Comparison of ENCODE assay signal across 8 mouse cellular contexts in the genomic region with DNA sequence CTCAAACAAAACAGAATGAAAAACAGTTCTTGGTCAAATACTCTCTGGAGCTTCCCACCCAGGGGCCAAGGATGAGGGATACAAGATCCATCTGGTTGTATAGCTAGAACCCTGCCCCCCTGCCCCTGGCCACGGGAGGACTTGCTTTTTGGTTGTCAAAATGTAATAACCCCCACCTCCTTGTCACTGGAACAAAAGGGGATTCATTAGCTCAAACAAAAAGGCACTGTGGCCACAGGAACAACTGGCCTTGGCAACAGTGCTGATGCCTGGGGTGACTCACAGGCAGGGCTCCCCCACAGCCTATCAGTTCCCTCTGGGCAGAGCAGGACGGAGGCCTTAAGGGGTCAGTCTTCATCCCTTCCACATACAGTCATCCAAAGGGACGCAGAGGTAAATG. TPM values are rescaled to one million over a fixed set of nuclear protein-coding genes. Genes with fewer than 3 reads are reported as not detected.
DNase-seq lines count a peak whose midpoint lies in the region; ATAC-seq and TF ChIP-seq lines count a peak whose summit lies in the region.

No protein-coding gene starts in this region.

- no peak overlapping the region for H3K27ac ChIP-seq in lung, postnatal 0 days (ENCODE audit: low read length)

- TF ChIP-seq CTCF in lung, postnatal 0 days (IDR thresholded peaks at IDR 0.05), result no peak

- WGBS in lung, postnatal 0 days, result 35% methylated on average over 3 of the region's 3 CpGs

- H3K4me3 ChIP-seq in lung, postnatal 0 days (ENCODE audit: low read depth, low read length), result no peak overlapping the region

- no peaks in the 10 kb centered on the region for H3K9me3 ChIP-seq in lung, postnatal 0 days (ENCODE audit: low read length)

- no peaks in the 10 kb centered on the region for H3K36me3 ChIP-seq in lung, postnatal 0 days (ENCODE audit: insufficient read depth, low read length)

- DNase-seq in cerebellum, adult 11 months, result peak; percentile 16
- DNase-seq in cerebellum, postnatal 36 days, result no peak
- DNase-seq in lung, postnatal 0 days (ENCODE audit: low spot score), result peak; percentile 52
- no peak for DNase-seq in lung, postnatal 36 days
- peak; percentile 18 to 26 for DNase-seq in frontal cortex, postnatal 10 days (ENCODE audit: low spot score in 2 of 2)
- DNase-seq in layer of hippocampus, adult 9-11 months, result peak; percentile 90
- no peak for DNase-seq in spleen, postnatal 14 days (ENCODE audit: low spot score in 2 of 2)
- no peak for DNase-seq in thymus, postnatal 0 days (ENCODE audit: low spot score)

- H3K4me1 ChIP-seq in lung, postnatal 0 days (ENCODE audit: insufficient read depth, low read depth, low read length), result peaks cover 8% of the 10 kb centered on the region; the same call in 1 of the 2 replicates

- ATAC-seq in lung, postnatal 0 days, result peak; percentile 67

- no peaks in the 10 kb centered on the region for H3K27me3 ChIP-seq in lung, postnatal 0 days (replicated peaks; ENCODE audit: insufficient read depth, low read length)

- no peak overlapping the region for H3K4me2 ChIP-seq in lung, postnatal 0 days (replicated peaks; ENCODE audit: low read depth, low read length)

- TF ChIP-seq EP300 in lung, postnatal 0 days (IDR thresholded peaks at IDR 0.05), result no peak

- H3K9ac ChIP-seq in lung, postnatal 0 days (replicated peaks; ENCODE audit: low read depth), result no peak overlapping the region

RNA-seq across cellular contexts. Expression of gene 4931406P16Rik, which starts 6.6 kb away (rescaled TPM):
- 54.6 and 57.3 TPM in 2 replicates for polyA plus RNA-seq in lung, postnatal 0 days (2015; fragmentation: Nextera tagmentation; extraction: Ambion mirVana)
- polyA plus RNA-seq in thymus, postnatal 0 days (2015; fragmentation: Nextera tagmentation; extraction: Ambion mirVana), result 13.9 and 15.5 TPM in 2 replicates

Comparison
In these comparisons a context has a peak if more than half of its experiments do, and no peak if none do; other contexts are left out.
1. DNase-seq: peak in cerebellum, adult 11 months (single experiment), lung, postnatal 0 days (single experiment), frontal cortex, postnatal 10 days (2 of 2) and layer of hippocampus, adult 9-11 months (single experiment); none in cerebellum, postnatal 36 days (0 of 2), lung, postnatal 36 days (single experiment), spleen, postnatal 14 days (0 of 2) and thymus, postnatal 0 days (single experiment).